In the genomic region with DNA sequence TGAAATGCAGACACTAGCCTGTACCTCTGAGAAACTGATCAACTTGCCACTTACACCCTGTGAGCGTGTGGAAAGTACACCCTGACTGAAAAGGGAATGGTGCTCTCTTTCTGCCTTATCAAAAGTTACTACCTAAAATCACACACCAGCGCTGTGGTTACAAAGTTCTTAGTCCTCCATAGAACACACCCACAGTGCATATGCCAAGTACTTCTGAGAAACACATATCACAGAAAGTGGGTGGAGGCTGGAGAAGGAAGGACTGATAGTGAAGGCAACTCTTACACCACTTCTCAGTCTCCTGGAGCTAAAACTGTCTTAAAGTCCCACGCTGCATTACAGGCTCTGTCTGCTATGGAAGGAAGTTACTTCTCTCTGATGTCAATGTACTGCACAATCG, we compare ENCODE assay signal across 15 mouse cellular contexts.
DNase-seq lines count a peak whose midpoint lies in the region; ATAC-seq and TF ChIP-seq lines count a peak whose summit lies in the region.
"Had no signal": no experiment of that assay in that cellular context is flagged by ENCODE, and none has a peak within 500 bp of the region (broad histone marks: within the 10 kb centered on the region; RNA-seq: fewer than 3 reads in every experiment).

No protein-coding gene starts in this region.

- no peaks in the 10 kb centered on the region for H3K9me3 ChIP-seq in heart, embryonic 16.5 days (replicated peaks; ENCODE audit: control insufficient read depth, low read length)
- no peaks in the 10 kb centered on the region for H3K9me3 ChIP-seq in MEL (replicated peaks; ENCODE audit: insufficient read depth, low read length)
- no peaks in the 10 kb centered on the region for H3K9me3 ChIP-seq in megakaryocyte, embryonic 14.5 days
- H3K9me3 ChIP-seq: embryonic facial prominence, embryonic 12.5 days; midbrain, embryonic 12.5 days had no signal

- H3K4me1 ChIP-seq in heart, embryonic 16.5 days (ENCODE audit: control insufficient read depth, insufficient read depth, low read length), result peaks cover 10% of the 10 kb centered on the region
- peaks cover 0 to 14% of the 10 kb centered on the region in 2 experiments; a peak in 3 of 4 replicates for H3K4me1 ChIP-seq in MEL (ENCODE audit: control insufficient read depth in 1 of 2, insufficient read depth in 2 of 2, low read length in 2 of 2)
- H3K4me1 ChIP-seq in megakaryocyte, embryonic 14.5 days, result peaks cover 20% of the 10 kb centered on the region

- H3K36me3 ChIP-seq in heart, embryonic 16.5 days (ENCODE audit: control insufficient read depth, insufficient read depth), result peaks cover 2% of the 10 kb centered on the region; the same call in 1 of the 2 replicates
- H3K36me3 ChIP-seq in MEL (ENCODE audit: control insufficient read depth in 1 of 2, insufficient read depth in 2 of 2, low read length in 2 of 2), result peaks cover 0 to 14% of the 10 kb centered on the region in 2 experiments; a peak in 2 of 4 replicates
- peaks cover 6% of the 10 kb centered on the region for H3K36me3 ChIP-seq in megakaryocyte, embryonic 14.5 days (replicated peaks; ENCODE audit: low read length)
- H3K36me3 ChIP-seq: midbrain, embryonic 12.5 days had no signal

- no peak overlapping the region for H3K9ac ChIP-seq in heart, embryonic 16.5 days (ENCODE audit: low read length)
- H3K9ac ChIP-seq in MEL (ENCODE audit: control insufficient read depth, low read depth, low read length, poor library complexity, severe bottlenecking), result no peak overlapping the region; the same call in 1 of the 2 replicates
- H3K9ac ChIP-seq: embryonic facial prominence, embryonic 12.5 days; midbrain, embryonic 12.5 days had no signal

- TF ChIP-seq POLR2A in MEL (IDR thresholded peaks at IDR 0.05; ENCODE audit: control insufficient read depth in 1 of 2, insufficient read depth in 1 of 2, low read depth in 1 of 2, low read length in 2 of 2, poor library complexity in 1 of 2), result no peak

- TF ChIP-seq EP300 in MEL (IDR thresholded peaks at IDR 0.05; ENCODE audit: low read depth in 1 of 2, low read length in 2 of 2), result peak; percentile 22 to 63; a peak in 3 of 4 replicates

- H3K79me2 ChIP-seq in MEL (ENCODE audit: control insufficient read depth, insufficient read depth, low read length, poor library complexity), result no peaks in the 10 kb centered on the region

- WGBS in heart, embryonic 16.5 days, result 51% methylated on average over 4 of the region's 4 CpGs

- TF ChIP-seq RAD21 in MEL (IDR thresholded peaks at IDR 0.05; ENCODE audit: low read depth, low read length), result no peak

- H3K4me2 ChIP-seq in heart, embryonic 16.5 days (ENCODE audit: low read depth, low read length), result no peak overlapping the region
- H3K4me2 ChIP-seq: embryonic facial prominence, embryonic 12.5 days; midbrain, embryonic 12.5 days had no signal

- DNase-seq in heart, postnatal 36 days, result no peak
- DNase-seq in MEL (ENCODE audit: low read depth, low spot score), result peak; percentile 95
- DNase-seq in spleen, adult 18-20 months, result no peak
- no peak for DNase-seq in neural tube, embryonic 10.5 days (ENCODE audit: extremely low spot score, low spot score)
- DNase-seq in right cerebral cortex, adult 2 months (ENCODE audit: low spot score in 2 of 2), result no peak
- DNase-seq: cerebellum, adult 11-12 months; gastrocnemius, postnatal 25 days; layer of hippocampus, adult 9-11 months; thymus, adult 18-20 months had no signal

- H3K27me3 ChIP-seq in heart, embryonic 16.5 days (ENCODE audit: control insufficient read depth, insufficient read depth, low read length), result no peaks in the 10 kb centered on the region
- no peaks in the 10 kb centered on the region for H3K27me3 ChIP-seq in MEL (ENCODE audit: control insufficient read depth in 1 of 2, insufficient read depth in 2 of 2, low read length in 2 of 2)
- H3K27me3 ChIP-seq in megakaryocyte, embryonic 14.5 days (replicated peaks), result no peaks in the 10 kb centered on the region
- H3K27me3 ChIP-seq: embryonic facial prominence, embryonic 12.5 days had no signal

- 0 out of 2 replicates have a peak overlapping the region, but pooled peaks have one; percentile 7 for H3K27ac ChIP-seq in heart, embryonic 16.5 days (ENCODE audit: low read length)
- peak overlapping the region; percentile 77 for H3K27ac ChIP-seq in MEL (ENCODE audit: control insufficient read depth, low read depth, low read length)
- H3K27ac ChIP-seq: embryonic facial prominence, embryonic 12.5 days; hindbrain, postnatal 0 days; midbrain, embryonic 12.5 days had no signal

- no peak for TF ChIP-seq CTCF in MEL (IDR thresholded peaks at IDR 0.05 in 2 of 3, conservative IDR thresholded peaks at IDR 0.05 in 1 of 3; ENCODE audit: control insufficient read depth in 1 of 3, insufficient read depth in 1 of 3, low read depth in 2 of 3, low read length in 3 of 3, poor library complexity in 1 of 3, severe bottlenecking in 1 of 3)

- intact Hi-C loops in heart, postnatal 36 days (cut with DNase I), result no loop called here

- no peak; the same call in 1 of the 2 replicates for ATAC-seq in heart, embryonic 16.5 days (replicated peaks; ENCODE audit: extremely low read depth, insufficient read depth, low FRiP score)
- ATAC-seq in inflammation-experienced regulatory T-cells, adult 6 months, result peak; percentile 72
- ATAC-seq: hindbrain, postnatal 0 days had no signal

- H3K4me3 ChIP-seq in heart, embryonic 16.5 days (ENCODE audit: low read length), result no peak overlapping the region
- H3K4me3 ChIP-seq in MEL (ENCODE audit: control insufficient read depth in 1 of 2, insufficient read depth in 1 of 2, low read depth in 2 of 2, low read length in 2 of 2), result no peak overlapping the region
- peak overlapping the region; percentile 12 for H3K4me3 ChIP-seq in megakaryocyte, embryonic 14.5 days (replicated peaks)
- H3K4me3 ChIP-seq: embryonic facial prominence, embryonic 12.5 days; midbrain, embryonic 12.5 days had no signal

TF ChIP-seq in MEL, 35 proteins besides CTCF, POLR2A, EP300 and RAD21:
- TF ChIP-seq MAX (IDR thresholded peaks at IDR 0.05; ENCODE audit: low read length) (no peak), GATA1 (IDR thresholded peaks at IDR 0.05; ENCODE audit: low read depth, low read length) (peak; percentile 82), ZMIZ1 (IDR thresholded peaks at IDR 0.05; ENCODE audit: low read depth, low read length) (no peak), TBP (IDR thresholded peaks at IDR 0.05; ENCODE audit: low read depth, low read length) (peak; percentile 49; the same call in 1 of the 2 replicates), ETS1 (IDR thresholded peaks at IDR 0.05; ENCODE audit: low read depth, low read length) (peak; percentile 81; the same call in 1 of the 2 replicates), SIN3A (IDR thresholded peaks at IDR 0.05; ENCODE audit: low read length) (peak; percentile 46; the same call in 1 of the 2 replicates), RCOR1 (IDR thresholded peaks at IDR 0.05; ENCODE audit: low read depth, low read length) (peak; percentile 93)
TF ChIP-seq in MEL: peak in this region for 5.
